Comparison of ENCODE assay signal across 33 mouse cellular contexts in the genomic region with DNA sequence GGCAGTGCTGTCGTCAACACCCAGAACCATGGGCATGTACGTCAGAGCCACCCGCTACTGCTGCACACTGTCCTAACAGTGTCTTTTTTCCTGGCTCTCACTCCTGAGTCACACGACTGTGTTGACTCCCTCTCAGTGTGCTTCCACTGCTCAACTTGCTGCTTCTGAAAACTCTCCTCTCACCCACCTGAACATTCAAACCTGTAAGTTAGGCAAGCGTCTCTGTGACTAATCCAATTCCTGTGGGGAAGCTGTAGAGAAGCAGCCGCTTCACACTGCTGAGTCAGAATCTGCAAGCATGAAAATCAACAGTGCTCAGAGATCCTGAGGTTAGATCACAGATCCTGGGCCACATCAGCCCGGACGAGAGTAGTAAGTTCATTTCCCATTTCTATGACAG. TPM values are rescaled to one million over a fixed set of nuclear protein-coding genes. Genes with fewer than 3 reads are reported as not detected.
DNase-seq lines count a peak whose midpoint lies in the region; ATAC-seq lines count a peak whose summit lies in the region.
"Had no signal": no experiment of that assay in that cellular context is flagged by ENCODE, and none has a peak within 500 bp of the region (broad histone marks: within the 10 kb centered on the region; RNA-seq: fewer than 3 reads in every experiment).

No protein-coding gene starts in this region.

- no peak overlapping the region for H3K4me3 ChIP-seq in kidney, embryonic 15.5 days (replicated peaks)
- H3K4me3 ChIP-seq: embryonic facial prominence, embryonic 10.5 days; embryonic facial prominence, embryonic 15.5 days; heart, embryonic 12.5 days; hindbrain, embryonic 13.5 days; limb, embryonic 12.5 days; liver, embryonic 15.5 days; midbrain, embryonic 10.5 days; myocyte; neural tube, embryonic 12.5 days had no signal

- H3K4me1 ChIP-seq in kidney, embryonic 15.5 days: no peaks in the 10 kb centered on the region
- H3K4me1 ChIP-seq: embryonic facial prominence, embryonic 10.5 days; embryonic facial prominence, embryonic 15.5 days; hindbrain, embryonic 13.5 days; limb, embryonic 12.5 days; midbrain, embryonic 10.5 days; neural tube, embryonic 12.5 days had no signal

- no peaks in the 10 kb centered on the region for H3K27me3 ChIP-seq in kidney, embryonic 15.5 days
- H3K27me3 ChIP-seq: embryonic facial prominence, embryonic 15.5 days; heart, embryonic 12.5 days; hindbrain, embryonic 13.5 days; limb, embryonic 12.5 days; liver, embryonic 15.5 days; neural tube, embryonic 12.5 days had no signal

- 91% methylated on average over 8 of the region's 8 CpGs for WGBS in kidney, embryonic 15.5 days

- H3K9ac ChIP-seq in kidney, embryonic 15.5 days: no peak overlapping the region
- H3K9ac ChIP-seq: embryonic facial prominence, embryonic 15.5 days; heart, embryonic 12.5 days; hindbrain, embryonic 13.5 days; limb, embryonic 12.5 days; liver, embryonic 15.5 days; lung, embryonic 14.5 days; neural tube, embryonic 12.5 days had no signal

- no peak overlapping the region for H3K4me2 ChIP-seq in kidney, embryonic 15.5 days
- H3K4me2 ChIP-seq: embryonic facial prominence, embryonic 15.5 days; heart, embryonic 12.5 days; hindbrain, embryonic 13.5 days; limb, embryonic 12.5 days; liver, embryonic 15.5 days; lung, embryonic 14.5 days; neural tube, embryonic 12.5 days had no signal

- ATAC-seq in frontal cortex, adult (ENCODE audit: low TSS enrichment): peak; percentile 87
- ATAC-seq in kidney, embryonic 15.5 days (replicated peaks; ENCODE audit: low FRiP score): no peak
- ATAC-seq: forebrain, embryonic 14.5 days; intestine, postnatal 0 days had no signal

- no peak overlapping the region for H3K27ac ChIP-seq in kidney, embryonic 15.5 days
- H3K27ac ChIP-seq: embryonic facial prominence, embryonic 10.5 days; embryonic facial prominence, embryonic 15.5 days; hindbrain, embryonic 13.5 days; limb, embryonic 12.5 days; liver, embryonic 15.5 days; midbrain, embryonic 10.5 days; neural tube, embryonic 12.5 days had no signal

- H3K36me3 ChIP-seq in kidney, embryonic 15.5 days: peaks cover 68% of the 10 kb centered on the region

- H3K9me3 ChIP-seq in kidney, embryonic 15.5 days (replicated peaks): no peaks in the 10 kb centered on the region
- H3K9me3 ChIP-seq: embryonic facial prominence, embryonic 10.5 days; embryonic facial prominence, embryonic 15.5 days; heart, embryonic 12.5 days; hindbrain, embryonic 13.5 days; limb, embryonic 12.5 days; liver, embryonic 15.5 days; midbrain, embryonic 10.5 days; neural tube, embryonic 12.5 days had no signal

- DNase-seq in frontal cortex, postnatal 14 days (ENCODE audit: low spot score in 2 of 2): no peak
- peak; percentile 35 for DNase-seq in right cerebral cortex, adult 18-20 months
- no peak for DNase-seq in right cerebral cortex, postnatal 4 days
- DNase-seq in urinary bladder, postnatal 36 days (ENCODE audit: low spot score in 2 of 2): peak; percentile 12 to 15
- DNase-seq in urinary bladder, postnatal 10 days (ENCODE audit: low spot score): no peak
- no peak for DNase-seq in thymus, adult 18-20 months
- DNase-seq: adrenal gland, postnatal 36 days; cerebellum, adult 2 months; cerebellum, postnatal 14 days; gastrocnemius, postnatal 25 days; heart, adult 18-20 months; heart, postnatal 4 days; kidney, adult 9 months; kidney, postnatal 14 days; layer of hippocampus, adult 9-11 months; lung, embryonic 14.5 days; lung, postnatal 14 days had no signal

RNA-seq across cellular contexts. Expression of a gene that starts 10.3 kb away (rescaled TPM):
- 115 and 117 TPM in 2 replicates for polyA plus RNA-seq in kidney, embryonic 15.5 days (2015; fragmentation: Nextera tagmentation; extraction: Ambion mirVana)

RNA-seq across cellular contexts. Expression of a gene that starts 10.4 kb away (rescaled TPM):
- not detected in 2 replicates for polyA plus RNA-seq in kidney, embryonic 15.5 days (2015; fragmentation: Nextera tagmentation; extraction: Ambion mirVana)
- polyA plus RNA-seq: cerebellum, adult 2 months; embryonic facial prominence, embryonic 15.5 days; forebrain, embryonic 14.5 days; heart, embryonic 12.5 days; heart, postnatal 0 days; hindbrain, embryonic 13.5 days; intestine, postnatal 0 days; limb, embryonic 12.5 days; liver, adult 2 months; liver, embryonic 15.5 days; lung, embryonic 14.5 days; midbrain, embryonic 10.5 days; midbrain, postnatal 0 days; neural tube, embryonic 12.5 days had no signal

RNA-seq across cellular contexts. Expression of a gene that starts 50.1 kb away (rescaled TPM):
- 16.7 and 17.1 TPM in 2 replicates for polyA plus RNA-seq in kidney, embryonic 15.5 days (2015; fragmentation: Nextera tagmentation; extraction: Ambion mirVana)

Comparison
In these comparisons a context has a peak if more than half of its experiments do, and no peak if none do; other contexts are left out.
1. DNase-seq: peak in right cerebral cortex, adult 18-20 months (single experiment) and urinary bladder, postnatal 36 days (2 of 2); none in frontal cortex, postnatal 14 days (0 of 2), right cerebral cortex, postnatal 4 days (single experiment), urinary bladder, postnatal 10 days (single experiment) and thymus, adult 18-20 months (0 of 2).